Mouse (Mus musculus): ENCODE results near the gene Gja10.

Gene Gja10

DNA sequence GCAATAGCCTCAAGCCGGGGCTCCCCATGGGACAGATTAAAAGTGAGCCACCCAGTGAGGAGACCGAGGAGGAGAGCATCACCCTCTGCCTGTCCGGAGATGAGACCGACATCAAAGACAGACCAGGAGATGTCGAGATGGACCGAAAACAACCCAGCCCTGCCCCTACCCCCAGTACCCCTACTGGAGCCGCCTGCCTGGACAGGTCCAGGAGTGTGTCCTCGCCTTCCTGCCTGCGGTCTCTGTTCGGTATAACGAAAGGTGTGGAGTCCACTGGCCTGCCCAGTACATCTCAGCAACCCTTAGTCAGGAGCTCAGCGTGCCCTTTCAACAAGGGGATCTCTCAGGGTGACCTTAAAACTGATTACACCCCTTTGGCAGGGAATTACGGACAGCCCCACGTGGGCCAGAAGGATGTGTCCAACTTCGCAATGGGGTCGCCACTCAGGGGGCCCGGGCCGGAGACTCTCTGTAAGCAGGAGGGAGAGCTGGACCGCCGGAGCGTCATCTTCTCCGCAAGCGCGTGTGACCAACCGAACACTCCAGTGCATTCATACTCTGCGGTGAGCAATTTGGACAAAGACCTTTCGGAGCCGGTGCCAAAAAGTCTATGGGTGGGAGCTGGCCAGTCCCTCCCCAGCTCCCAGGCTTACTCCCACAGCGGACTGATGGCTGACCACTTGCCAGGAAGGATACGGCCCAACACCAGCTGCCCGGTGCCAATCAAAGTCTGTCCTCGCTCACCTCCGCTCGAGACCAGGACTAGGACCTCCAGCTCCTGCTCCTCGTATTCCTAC, 40.0 kb downstream of the Gja10 start:
- intact Hi-C loops (cut with DNase I): no loop called here

DNA sequence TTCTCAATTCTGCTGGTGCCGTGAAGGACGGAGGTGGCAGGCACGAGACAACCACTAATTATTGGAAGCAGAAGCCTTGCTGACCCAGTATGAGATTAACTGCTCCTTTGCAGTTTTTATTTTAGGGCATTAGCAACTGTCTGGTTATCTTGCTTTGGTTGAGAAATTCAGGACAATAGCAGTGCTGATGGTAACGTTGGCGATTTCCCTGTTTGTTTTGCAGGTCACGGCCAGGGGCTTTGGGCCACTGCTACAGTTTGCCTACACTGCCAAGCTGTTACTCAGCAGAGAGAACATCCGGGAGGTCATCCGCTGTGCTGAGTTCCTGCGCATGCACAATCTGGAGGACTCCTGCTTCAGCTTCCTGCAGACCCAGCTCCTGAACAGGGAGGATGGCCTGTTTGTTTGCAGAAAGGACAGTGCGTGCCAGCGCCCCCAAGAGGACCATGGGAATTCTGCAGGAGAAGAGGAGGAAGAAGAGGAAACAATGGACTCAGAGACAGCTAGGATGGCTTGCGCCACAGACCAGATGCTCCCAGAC, 40.9 kb downstream of the Gja10 start:
- intact Hi-C loops (cut with DNase I): no loop called here

DNA sequence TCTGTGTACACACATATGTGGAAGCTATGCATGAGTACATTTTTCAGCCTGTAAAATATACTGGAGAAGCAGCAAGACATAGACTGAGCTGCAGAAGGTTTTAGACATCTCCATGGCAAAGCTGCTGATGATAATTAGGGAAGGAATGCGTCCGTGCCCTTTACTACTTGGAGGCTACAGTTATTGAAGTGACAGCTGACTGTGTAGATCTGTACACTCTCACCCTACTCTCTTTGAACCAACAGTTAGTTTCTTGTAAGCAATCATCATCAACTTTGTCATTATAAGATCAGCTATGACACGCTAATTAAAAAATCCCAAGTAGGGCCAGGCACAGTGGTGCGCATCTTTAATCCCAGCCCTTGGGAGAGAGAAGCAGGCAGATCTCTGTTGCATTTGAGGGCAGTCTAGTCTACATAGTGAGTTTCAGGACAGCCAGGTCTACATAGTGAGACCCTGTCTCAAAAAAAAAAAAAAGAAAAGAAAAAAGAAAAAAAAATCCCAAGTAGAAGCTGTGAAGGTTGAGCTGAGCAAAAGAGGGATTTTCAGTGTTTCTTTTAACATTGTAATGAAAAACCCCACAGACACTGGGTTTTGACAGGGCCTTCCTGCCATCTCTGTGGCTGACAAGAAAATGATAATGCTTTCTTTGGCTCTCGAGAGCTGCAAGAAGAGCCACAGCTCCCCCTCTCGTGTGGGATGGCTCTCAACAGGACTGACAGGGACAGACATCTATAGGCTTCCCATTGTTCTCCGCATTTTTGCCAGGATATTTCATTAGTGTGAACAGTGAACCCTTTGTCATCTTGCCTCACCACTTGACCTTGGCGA, 41.6 kb downstream of the Gja10 start:
- intact Hi-C loops (cut with DNase I): no loop called here

DNA sequence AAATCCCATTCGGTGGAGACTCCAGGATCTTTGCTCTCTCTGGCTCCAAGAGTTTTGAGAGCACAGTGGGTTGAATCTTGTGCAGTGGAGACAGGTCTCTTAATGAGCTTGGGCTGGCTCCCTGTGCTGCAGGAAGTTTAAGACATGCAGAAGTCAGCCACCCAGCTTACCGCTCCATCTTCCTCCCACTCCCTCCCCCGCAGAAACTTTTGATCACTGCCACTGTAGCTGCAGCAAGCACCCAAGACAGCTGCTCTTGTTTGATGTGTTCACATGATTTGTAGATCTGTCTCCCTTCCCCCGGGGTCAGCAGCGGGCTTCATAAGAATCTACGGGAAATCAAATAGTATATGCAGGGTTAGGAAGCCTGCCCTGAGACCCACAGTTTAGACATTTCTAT, 42.3 kb downstream of the Gja10 start:
- intact Hi-C loops (cut with DNase I): no loop called here

DNA sequence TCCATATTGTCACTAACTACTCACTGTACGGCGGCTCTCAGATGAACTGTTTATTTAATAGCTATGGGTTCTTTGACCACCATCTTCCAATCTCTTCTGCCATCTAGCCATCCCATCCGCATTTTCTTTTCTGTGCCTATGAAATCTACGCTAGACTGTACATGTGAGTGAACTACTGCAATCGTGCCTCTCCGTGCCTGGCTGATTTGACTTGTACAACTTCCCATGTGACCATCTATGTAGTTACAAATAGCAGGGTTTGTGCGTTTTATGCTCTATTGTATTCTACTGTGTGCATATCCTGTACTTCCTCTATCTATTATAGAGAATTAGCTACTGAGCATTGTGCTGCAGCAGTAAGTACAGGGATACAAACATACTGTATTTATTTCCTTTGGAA, 47.1 kb downstream of the Gja10 start:
- intact Hi-C loops (cut with DNase I): no loop called here

DNA sequence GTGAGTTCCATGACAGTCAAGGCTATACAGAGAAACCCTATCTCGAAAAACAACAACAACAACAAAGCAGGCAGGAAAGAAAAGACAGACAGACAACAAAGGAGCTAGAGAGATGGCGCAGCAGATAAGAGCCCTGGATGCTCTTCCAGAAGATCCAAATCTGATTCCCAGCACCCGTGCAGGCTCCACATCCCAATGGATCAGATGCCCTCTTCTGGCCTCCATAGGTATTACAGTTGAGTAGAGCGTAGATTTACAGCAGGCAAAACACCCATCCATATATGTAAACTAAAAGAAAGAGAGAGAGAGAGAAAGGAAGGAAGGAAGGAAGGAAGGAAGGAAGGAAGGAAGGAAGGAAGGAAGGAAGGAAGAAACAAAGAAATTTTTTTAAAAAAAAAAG, 51.2 kb downstream of the Gja10 start:
- intact Hi-C loops (cut with DNase I): no loop called here

DNA sequence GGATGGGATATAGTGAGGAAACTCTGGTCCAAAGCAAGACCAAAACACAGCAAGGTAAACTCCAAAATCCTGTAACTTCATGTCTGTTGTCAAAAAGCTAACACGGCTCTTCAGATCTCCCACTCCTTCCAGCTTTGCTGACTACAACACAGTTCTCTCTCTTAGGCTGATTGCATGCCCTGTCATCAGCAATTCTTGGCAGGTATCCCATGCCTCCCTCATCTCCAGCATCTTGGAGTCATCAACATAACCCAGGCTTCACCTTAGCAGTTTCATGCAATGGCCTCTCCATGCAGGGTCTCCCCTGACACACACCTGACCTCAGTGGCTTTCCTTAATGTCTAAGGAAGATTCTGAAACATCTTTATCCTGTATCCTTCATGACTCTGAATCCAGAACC, 53.4 kb downstream of the Gja10 start:
- intact Hi-C loops (cut with DNase I): no loop called here
